Mouse (Mus musculus) midbrain, postnatal 0 days (tissue): ENCODE measurements around the gene Pitx3. TPM values are rescaled to one million over a fixed set of nuclear protein-coding genes. Genes with fewer than 3 reads are reported as not detected.
"Not testable (repeated sequence)": the region's sequence is repeated elsewhere in the genome, so short reads cannot be mapped to it uniquely, and the experiment has no call there.

ENCODE experiments used
- ATAC-seq: fragments of 200-750 bp; cut with Nextera tagmentation; 2 replicates; pipeline ENCODE4 v1.8.0; 2017; ENCODE audit warnings: moderate number of reproducible peaks, mild to moderate bottlenecking, moderate TSS enrichment, moderate library complexity; ENCODE audit not compliant: low FRiP score
- DNase-seq: peaks from one replicate; pipeline ENCODE4 v3.0.0-alpha.2; 2015; ENCODE audit warnings: low spot score
- H3K27ac ChIP-seq: fragments of 300-500 bp; sonication (generic); 2 replicates; pipeline ENCODE4 v1.5.1; 2014; ENCODE audit warnings: low read depth, mild to moderate bottlenecking, low read length, mixed read lengths
- H3K27me3 ChIP-seq: fragments of 300-500 bp; sonication (generic); 2 replicates; pipeline ENCODE4 v1.6.1; 2014; ENCODE audit warnings: low read length, control low read depth, mixed read lengths; ENCODE audit not compliant: insufficient read depth
- H3K36me3 ChIP-seq: fragments of 300-500 bp; sonication (generic); 2 replicates; pipeline ENCODE4 v1.6.1; 2014; ENCODE audit warnings: low read length, control low read depth, mixed read lengths; ENCODE audit not compliant: insufficient read depth
- H3K4me1 ChIP-seq: fragments of 300-500 bp; sonication (generic); 2 replicates; pipeline ENCODE4 v1.6.1; 2014; ENCODE audit warnings: mild to moderate bottlenecking, control low read depth, antibody characterized with exemption, low read length, mixed read lengths; ENCODE audit not compliant: insufficient read depth
- H3K4me2 ChIP-seq: fragments of 300-500 bp; sonication (generic); 2 replicates; pipeline ENCODE4 v1.6.1; 2014; ENCODE audit warnings: low read depth, mild to moderate bottlenecking, low read length, mixed read lengths; ENCODE audit not compliant: poor library complexity, severe bottlenecking
- H3K4me3 ChIP-seq: fragments of 300-500 bp; sonication (generic); 2 replicates; pipeline ENCODE4 v1.5.1; 2014; ENCODE audit warnings: low read depth, mild to moderate bottlenecking, low read length, moderate library complexity
- H3K9ac ChIP-seq: fragments of 300-500 bp; sonication (generic); replicated peaks from 2 replicates; pipeline ENCODE4 v1.6.1; 2014; ENCODE audit warnings: mild to moderate bottlenecking, low read length, moderate library complexity, mixed read lengths; ENCODE audit not compliant: poor library complexity, severe bottlenecking
- H3K9me3 ChIP-seq: fragments of 300-500 bp; sonication (generic); 2 replicates; pipeline ENCODE4 v1.6.1; 2016; ENCODE audit warnings: low read length, control low read depth
- CTCF ChIP-seq: IDR thresholded peaks from 2 replicates; pipeline ENCODE4 v1.5.1; 2016; ENCODE audit warnings: antibody characterized with exemption, mild to moderate bottlenecking
- WGBS: fragments of 180-500 bp; shearing (Covaris S2); extraction: QIAGEN DNeasy Blood & Tissue Kit; methylation state at CpG from one replicate; pipeline ENCODE4 v1.1.7; 2014; 5-methylcytosine and 5-hydroxymethylcytosine counted together
- polyA plus RNA-seq: library from polyadenylated mRNA; unstranded; fragments of >200 nt; fragmentation: Nextera tagmentation; extraction: Ambion mirVana; gene quantifications from 2 replicates; pipeline ENCODE4 v1.2.1, GENCODE M21; 2015
- total RNA-seq: library from RNA; depleted of rRNA; stranded (reverse); fragments of >200 nt; gene quantifications from 2 replicates; pipeline ENCODE4 v1.2.3, GENCODE M21; 2014

The Pitx3 gene
- total and polyA plus RNA-seq, 2 experiments from 2014 or later: 2.7 to 3.1 TPM

- no peak for DNase-seq
- Histone ChIP-seq H3K27me3 (no peaks in the 10 kb centered on the region), H3K9ac (no peak overlapping the region), H3K36me3 (peaks cover 2% of the 10 kb centered on the region; the same call in 1 of the 2 replicates), H3K4me1 (no peaks in the 10 kb centered on the region), H3K4me2 (no peak overlapping the region), H3K4me3 (no peak overlapping the region), H3K9me3 (no peaks in the 10 kb centered on the region), H3K27ac (no peak overlapping the region)
- TF ChIP-seq CTCF: no peak
- no peak for ATAC-seq
Observed at GRCm38 (mm10) chr19:46175173-46175572, 27.0 kb upstream of the Pitx3 start.

GRCm38 (mm10) chr19:46172541-46172940, 24.4 kb upstream of the Pitx3 start:
- 90% methylated on average over 5 of the region's 5 CpGs for WGBS
- no peaks in the 10 kb centered on the region for H3K27me3 ChIP-seq
- no peak for ATAC-seq

GRCm38 (mm10) chr19:46169913-46170312, 21.8 kb upstream of the Pitx3 start:
- no peak for ATAC-seq
- DNase-seq: no peak

More at GRCm38 (mm10) chr19:46172541-46172940, 24.4 kb upstream of the Pitx3 start:
- Histone ChIP-seq H3K9me3 (no peaks in the 10 kb centered on the region), H3K9ac (no peak overlapping the region), H3K4me1 (no peaks in the 10 kb centered on the region), H3K4me2 (no peak overlapping the region), H3K4me3 (no peak overlapping the region), H3K27ac (no peak overlapping the region), H3K36me3 (peaks cover 2% of the 10 kb centered on the region; the same call in 1 of the 2 replicates)
- TF ChIP-seq CTCF: no peak
- DNase-seq: no peak

GRCm38 (mm10) chr19:46169396-46169795, 21.3 kb upstream of the Pitx3 start:
- Histone ChIP-seq H3K4me2 (no peak overlapping the region), H3K9ac (no peak overlapping the region), H3K4me1 (no peaks in the 10 kb centered on the region), H3K27ac (no peak overlapping the region), H3K27me3 (no peaks in the 10 kb centered on the region), H3K9me3 (no peaks in the 10 kb centered on the region), H3K36me3 (peaks cover 7% of the 10 kb centered on the region; the same call in 1 of the 2 replicates), H3K4me3 (no peak overlapping the region)
- ATAC-seq (no peak), DNase-seq (no peak)
- TF ChIP-seq CTCF: no peak
- 53% methylated on average over 3 of the region's 3 CpGs for WGBS

More at GRCm38 (mm10) chr19:46169913-46170312, 21.8 kb upstream of the Pitx3 start:
- H3K27me3 ChIP-seq: no peaks in the 10 kb centered on the region
- H3K36me3 ChIP-seq: peaks cover 2% of the 10 kb centered on the region; the same call in 1 of the 2 replicates
- no peak overlapping the region for H3K4me3 ChIP-seq
- H3K4me2 ChIP-seq: no peak overlapping the region
- no peaks in the 10 kb centered on the region for H3K9me3 ChIP-seq
- no peak overlapping the region for H3K27ac ChIP-seq
- no peak for TF ChIP-seq CTCF
- H3K4me1 ChIP-seq: no peaks in the 10 kb centered on the region
- H3K9ac ChIP-seq: no peak overlapping the region
- WGBS: 51% methylated on average over 1 of the region's 1 CpGs

GRCm38 (mm10) chr19:46167169-46167568, 19.0 kb upstream of the Pitx3 start:
- not testable (repeated sequence) for H3K9me3 ChIP-seq, H3K36me3 ChIP-seq
- 92% methylated on average over 1 of the region's 2 CpGs for WGBS

GRCm38 (mm10) chr19:46165950-46166349, 17.8 kb upstream of the Pitx3 start:
- WGBS: 97% methylated on average over 3 of the region's 3 CpGs
- DNase-seq: no peak

More at GRCm38 (mm10) chr19:46167169-46167568, 19.0 kb upstream of the Pitx3 start:
- H3K4me1 ChIP-seq, H3K27ac ChIP-seq, H3K4me2 ChIP-seq, ATAC-seq, H3K4me3 ChIP-seq, H3K27me3 ChIP-seq, H3K9ac ChIP-seq, DNase-seq: not testable (repeated sequence)

More at GRCm38 (mm10) chr19:46165950-46166349, 17.8 kb upstream of the Pitx3 start:
- no peak for ATAC-seq
- peaks cover 6% of the 10 kb centered on the region; the same call in 1 of the 2 replicates for H3K36me3 ChIP-seq
- H3K9ac ChIP-seq: no peak overlapping the region
- no peaks in the 10 kb centered on the region for H3K9me3 ChIP-seq
- TF ChIP-seq CTCF: no peak
- H3K4me3 ChIP-seq: no peak overlapping the region
- no peaks in the 10 kb centered on the region for H3K4me1 ChIP-seq
- H3K27me3 ChIP-seq: no peaks in the 10 kb centered on the region
- no peak overlapping the region for H3K4me2 ChIP-seq
- no peak overlapping the region for H3K27ac ChIP-seq
